Mouse (Mus musculus): Measurements from ENCODE around the gene Dot1l.

The Dot1l gene

GRCm38 (mm10) chr10:80758651-80759050, 3.6 kb downstream of the Dot1l start:
- DNase-seq (ENCODE audit: low read depth), result peak; percentile 45

GRCm38 (mm10) chr10:80760596-80761524, 5.9 kb downstream of the Dot1l start:
- no peak for DNase-seq (ENCODE audit: low read depth)

- no peak for DNase-seq (ENCODE audit: low read depth)
Observed at GRCm38 (mm10) chr10:80761821-80762220, 6.8 kb downstream of the Dot1l start.

- DNase-seq (ENCODE audit: low read depth), result peak; percentile 65
Observed at GRCm38 (mm10) chr10:80763502-80763901, 8.5 kb downstream of the Dot1l start.

- no peak for DNase-seq (ENCODE audit: low read depth)
Observed at GRCm38 (mm10) chr10:80765746-80766145, 10.7 kb downstream of the Dot1l start.

- DNase-seq (ENCODE audit: low read depth), result no peak
Observed at GRCm38 (mm10) chr10:80766161-80766815, 11.3 kb downstream of the Dot1l start.

GRCm38 (mm10) chr10:80768365-80768764, 13.4 kb downstream of the Dot1l start:
- DNase-seq (ENCODE audit: low read depth), result no peak

- no peak for DNase-seq (ENCODE audit: low read depth)
Observed at GRCm38 (mm10) chr10:80773816-80774215, 18.8 kb downstream of the Dot1l start.

GRCm38 (mm10) chr10:80774549-80774948, 19.5 kb downstream of the Dot1l start:
- DNase-seq (ENCODE audit: low read depth), result peak; percentile 81

GRCm38 (mm10) chr10:80774981-80775380, 20.0 kb downstream of the Dot1l start:
- DNase-seq (ENCODE audit: low read depth), result no peak

GRCm38 (mm10) chr10:80775731-80776130, 20.7 kb downstream of the Dot1l start:
- DNase-seq (ENCODE audit: low read depth), result no peak

GRCm38 (mm10) chr10:80776358-80776869, 21.4 kb downstream of the Dot1l start:
- DNase-seq (ENCODE audit: low read depth), result no peak

GRCm38 (mm10) chr10:80777123-80777522, 22.1 kb downstream of the Dot1l start:
- no peak for DNase-seq (ENCODE audit: low read depth)

- no peak for DNase-seq (ENCODE audit: low read depth)
Observed at GRCm38 (mm10) chr10:80779565-80779964, 24.6 kb downstream of the Dot1l start.

- DNase-seq (ENCODE audit: low read depth), result no peak
Observed at GRCm38 (mm10) chr10:80784302-80784701, 29.3 kb downstream of the Dot1l start.

- DNase-seq (ENCODE audit: low read depth), result no peak
Observed at GRCm38 (mm10) chr10:80784871-80785270, 29.9 kb downstream of the Dot1l start.

- no peak for DNase-seq (ENCODE audit: low read depth)
Observed at GRCm38 (mm10) chr10:80785963-80786362, 31.0 kb downstream of the Dot1l start.

- DNase-seq (ENCODE audit: low read depth), result no peak
Observed at GRCm38 (mm10) chr10:80787517-80787916, 32.5 kb downstream of the Dot1l start.

GRCm38 (mm10) chr10:80790761-80791404, 35.9 kb downstream of the Dot1l start:
- no peak for DNase-seq (ENCODE audit: low read depth)

GRCm38 (mm10) chr10:80791476-80792174, 36.6 kb downstream of the Dot1l start:
- no peak for DNase-seq (ENCODE audit: low read depth)

- no peak for DNase-seq (ENCODE audit: low read depth)
Observed at GRCm38 (mm10) chr10:80792175-80793032, 37.4 kb downstream of the Dot1l start.

Data from induced T-regulatory cell, adult 2 months (primary cell).